In the genomic region with DNA sequence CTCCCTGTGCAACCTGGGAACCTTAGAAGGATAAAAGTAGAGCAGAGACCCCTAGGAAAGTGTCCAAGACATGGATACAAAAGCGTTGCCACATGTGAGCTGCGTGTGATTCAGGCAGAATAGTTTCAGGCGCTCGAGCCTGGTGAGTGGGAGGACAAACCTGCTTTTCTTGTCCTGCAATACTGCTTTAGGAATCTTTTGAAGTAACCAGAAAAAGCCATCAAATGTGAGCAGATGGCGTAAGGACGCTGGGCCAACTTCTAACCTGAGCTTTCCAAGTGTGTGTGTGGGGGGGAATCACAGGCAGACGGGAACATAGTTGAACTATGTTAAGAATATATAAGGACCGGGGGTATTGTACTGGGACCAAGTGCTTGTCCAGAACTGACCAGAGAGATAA, we compare ENCODE assay signal across 10 mouse cellular contexts. TPM values are rescaled to one million over a fixed set of nuclear protein-coding genes. Genes with fewer than 3 reads are reported as not detected.
DNase-seq lines count a peak whose midpoint lies in the region; ATAC-seq and TF ChIP-seq lines count a peak whose summit lies in the region.
"Had no signal": no experiment of that assay in that cellular context is flagged by ENCODE, and none has a peak within 500 bp of the region (broad histone marks: within the 10 kb centered on the region; RNA-seq: fewer than 3 reads in every experiment).

No protein-coding gene starts in this region.

- no peaks in the 10 kb centered on the region for H3K4me1 ChIP-seq in kidney, embryonic 15.5 days

- H3K27me3 ChIP-seq in kidney, embryonic 15.5 days = no peaks in the 10 kb centered on the region

- no peak for TF ChIP-seq CTCF in layer of hippocampus, adult 2 months (conservative IDR thresholded peaks at IDR 0.05)

- DNase-seq in layer of hippocampus, adult 2 months (ENCODE audit: low spot score in 2 of 2) = peak in 1 of 2 experiments; percentile 37
- no peak for DNase-seq in layer of hippocampus, postnatal 14 days (ENCODE audit: low spot score in 2 of 2)
- peak; percentile 82 for DNase-seq in fat pad, adult 2 months (ENCODE audit: extremely low read depth, low read depth, low spot score)
- DNase-seq in gonadal fat pad, adult 2 months (ENCODE audit: low read depth) = peak; percentile 75
- DNase-seq in lung, postnatal 4 days = peak; percentile 19 to 49
- no peak for DNase-seq in heart, adult 18-20 months
- DNase-seq in kidney, adult 8-10 months = no peak
- DNase-seq: kidney, adult 2 months; liver, postnatal 0 days had no signal

- peak overlapping the region; percentile 53; the same call in 1 of the 2 replicates for H3K27ac ChIP-seq in layer of hippocampus, adult 2 months
- H3K27ac ChIP-seq in kidney, embryonic 15.5 days = no peak overlapping the region

- H3K4me2 ChIP-seq in kidney, embryonic 15.5 days = no peak overlapping the region

- H3K9me3 ChIP-seq in kidney, embryonic 15.5 days (replicated peaks) = no peaks in the 10 kb centered on the region

- WGBS in kidney, embryonic 15.5 days = 82% methylated on average over 8 of the region's 8 CpGs

- H3K4me3 ChIP-seq in layer of hippocampus, adult 2 months = no peak overlapping the region
- H3K4me3 ChIP-seq in kidney, embryonic 15.5 days (replicated peaks) = no peak overlapping the region

- ATAC-seq in kidney, embryonic 15.5 days (replicated peaks; ENCODE audit: low FRiP score) = no peak
- ATAC-seq: liver, postnatal 0 days had no signal

- no peak overlapping the region for H3K9ac ChIP-seq in kidney, embryonic 15.5 days
- H3K9ac ChIP-seq: liver, postnatal 0 days had no signal

- peaks cover 14% of the 10 kb centered on the region for H3K36me3 ChIP-seq in kidney, embryonic 15.5 days

RNA-seq across cellular contexts. Expression of gene Map9, which starts 6.7 kb away (rescaled TPM):
- 10 to 100 TPM; 73.7 to 81.2 TPM for total RNA-seq in layer of hippocampus, adult 2 months (2021)
- 10 to 100 TPM; 90.2 to 94.9 TPM for total RNA-seq in layer of hippocampus, postnatal 14 days (2021)
- 2.7 and 3.3 TPM in 2 replicates for polyA plus RNA-seq in gonadal fat pad, adult 2 months (2012; rRNA removed)
- 1 to 10 TPM; 1.2 to 1.5 TPM for total RNA-seq in heart, adult 18-20 months (2021)
- 7.5 and 8.5 TPM in 2 replicates for polyA plus RNA-seq in kidney, embryonic 15.5 days (2015; fragmentation: Nextera tagmentation; extraction: Ambion mirVana)

Comparison
In these comparisons a context has a peak if more than half of its experiments do, and no peak if none do; other contexts are left out.
1. DNase-seq: peak in fat pad, adult 2 months (single experiment), gonadal fat pad, adult 2 months (single experiment) and lung, postnatal 4 days (2 of 2); none in layer of hippocampus, postnatal 14 days (0 of 2), heart, adult 18-20 months (0 of 2) and kidney, adult 8-10 months (0 of 2).
2. RNA of gene Map9, which starts 6.7 kb away (total RNA-seq): 90.2 to 94.9 TPM in layer of hippocampus, postnatal 14 days and 73.7 to 81.2 TPM in layer of hippocampus, adult 2 months; 1.2 to 1.5 TPM in heart, adult 18-20 months; every median in the first group is over 10 times any median in the second.